Comparison of ENCODE assay signal across 17 mouse cellular contexts in genomic region chr6:36464008-36464407, GRCm38 (mm10).
DNase-seq lines count a peak whose midpoint lies in the region.
"Had no signal": no experiment of that assay in that cellular context is flagged by ENCODE, and none has a peak within 500 bp of the region (broad histone marks: within the 10 kb centered on the region; RNA-seq: fewer than 3 reads in every experiment).

No protein-coding gene starts in this region.

- peak; percentile 1 to 34 for DNase-seq in layer of hippocampus, adult 18-20 months (ENCODE audit: low spot score in 2 of 2)
- no peak for DNase-seq in layer of hippocampus, postnatal 25 days (ENCODE audit: extremely low spot score in 1 of 2, low spot score in 1 of 2)
- peak; percentile 11 to 84 for DNase-seq in left cerebral cortex, postnatal 25 days (ENCODE audit: low spot score in 2 of 2)
- no peak for DNase-seq in left cerebral cortex, adult 18-20 months (ENCODE audit: low spot score in 2 of 2)
- peak; percentile 6 to 13 for DNase-seq in right cerebral cortex, adult 2 months (ENCODE audit: low spot score in 2 of 2)
- DNase-seq in right cerebral cortex, postnatal 14 days: no peak
- DNase-seq in heart, postnatal 36 days: no peak
- DNase-seq: adrenal gland, adult 2 months; adrenal gland, postnatal 14 days; cerebellum, adult 11-12 months; cerebellum, adult 8-10 months; cerebellum, postnatal 10 days; cerebellum, postnatal 36 days; embryo, embryonic 11 days; gastrocnemius, adult 2 months; gastrocnemius, postnatal 14 days; heart, adult 11 months had no signal

- intact Hi-C loops in left cerebral cortex, postnatal 25 days (cut with DNase I): loop anchor here (5.0 kb wide), 1 partner anchor 138 kb away; no protein-coding TSS in a partner anchor
- intact Hi-C loops in heart, postnatal 36 days (cut with DNase I): no loop called here

Comparison
In these comparisons a context has a peak if more than half of its experiments do, and no peak if none do; other contexts are left out.
1. DNase-seq: peak in layer of hippocampus, adult 18-20 months (2 of 2), left cerebral cortex, postnatal 25 days (2 of 2) and right cerebral cortex, adult 2 months (2 of 2); none in layer of hippocampus, postnatal 25 days (0 of 2), left cerebral cortex, adult 18-20 months (0 of 2), right cerebral cortex, postnatal 14 days (single experiment) and heart, postnatal 36 days (0 of 2).